Comparison of ENCODE assay signal across 8 mouse cellular contexts in genomic region chr10:67538106-67538505, GRCm38 (mm10). TPM values are rescaled to one million over a fixed set of nuclear protein-coding genes. Genes with fewer than 3 reads are reported as not detected.
A peak's percentile ranks its signal among the peaks of the same experiment; 100 is the strongest.
DNase-seq lines count a peak whose midpoint lies in the region; ATAC-seq and TF ChIP-seq lines count a peak whose summit lies in the region.

No protein-coding gene starts in this region.

- no peaks in the 10 kb centered on the region for H3K4me1 ChIP-seq in heart, adult 2 months (ENCODE audit: control insufficient read depth, insufficient read depth, low read length)
- peaks cover 32% of the 10 kb centered on the region for H3K4me1 ChIP-seq in G1E (ENCODE audit: insufficient read depth, low read depth, low read length)
- peaks cover 5% of the 10 kb centered on the region; the same call in 1 of the 2 replicates for H3K4me1 ChIP-seq in forebrain, postnatal 0 days (ENCODE audit: insufficient read depth)
- H3K4me1 ChIP-seq in limb, embryonic 11.5 days (ENCODE audit: control insufficient read depth, insufficient read depth, low read length) = peaks cover 15% of the 10 kb centered on the region
- peaks cover 36% of the 10 kb centered on the region for H3K4me1 ChIP-seq in neural tube, embryonic 14.5 days (ENCODE audit: control insufficient read depth, insufficient read depth, low read length)

- peak overlapping the region; percentile 76 for H3K4me3 ChIP-seq in heart, adult 2 months
- H3K4me3 ChIP-seq in G1E (ENCODE audit: low read depth, low read length) = peak overlapping the region; percentile 78; the same call in 1 of the 2 replicates
- H3K4me3 ChIP-seq in forebrain, postnatal 0 days (ENCODE audit: low read depth, low read length) = peak overlapping the region; percentile 57
- peak overlapping the region; percentile 39 for H3K4me3 ChIP-seq in limb, embryonic 11.5 days (ENCODE audit: low read depth, low read length)
- peak overlapping the region; percentile 53 for H3K4me3 ChIP-seq in neural tube, embryonic 14.5 days (ENCODE audit: low read depth, low read length)

- no peaks in the 10 kb centered on the region for H3K79me2 ChIP-seq in heart, adult 2 months (replicated peaks; ENCODE audit: control insufficient read depth, insufficient read depth, low read length)

- H3K36me3 ChIP-seq in heart, adult 2 months (ENCODE audit: control insufficient read depth, insufficient read depth, low read length) = no peaks in the 10 kb centered on the region
- peaks cover 18% of the 10 kb centered on the region for H3K36me3 ChIP-seq in G1E (replicated peaks)
- no peaks in the 10 kb centered on the region for H3K36me3 ChIP-seq in forebrain, postnatal 0 days (ENCODE audit: insufficient read depth)
- H3K36me3 ChIP-seq in limb, embryonic 11.5 days (ENCODE audit: control insufficient read depth, insufficient read depth, low read length) = no peaks in the 10 kb centered on the region
- H3K36me3 ChIP-seq in neural tube, embryonic 14.5 days (ENCODE audit: control insufficient read depth, insufficient read depth, low read length) = no peaks in the 10 kb centered on the region

- H3K4me2 ChIP-seq in forebrain, postnatal 0 days (ENCODE audit: low read depth) = peak overlapping the region; percentile 94
- peak overlapping the region; percentile 89 for H3K4me2 ChIP-seq in limb, embryonic 11.5 days (ENCODE audit: low read depth, severe bottlenecking)
- peak overlapping the region; percentile 87 for H3K4me2 ChIP-seq in neural tube, embryonic 14.5 days (ENCODE audit: low read depth, low read length)

- no peak for TF ChIP-seq CTCF in heart, adult 2 months (IDR thresholded peaks at IDR 0.05)
- no peak for TF ChIP-seq CTCF in G1E (IDR thresholded peaks at IDR 0.05; ENCODE audit: low read depth, low read length)
- TF ChIP-seq CTCF in forebrain, postnatal 0 days (IDR thresholded peaks at IDR 0.05; ENCODE audit: low read depth) = no peak

- intact Hi-C loops in heart, adult 2 months (cut with DNase I) = loop anchor here (2.0 to 5.0 kb wide), 2 partner anchors 223 to 734 kb away; no protein-coding TSS in a partner anchor

- under 1% methylated on average over 19 of the region's 19 CpGs for WGBS in heart, adult 2 months
- 2% methylated on average over 19 of the region's 19 CpGs for WGBS in forebrain, postnatal 0 days
- 1% methylated on average over 19 of the region's 19 CpGs for WGBS in limb, embryonic 11.5 days
- WGBS in neural tube, embryonic 14.5 days = 2% methylated on average over 19 of the region's 19 CpGs

- ATAC-seq in G1E (ENCODE audit: extremely low read depth, insufficient number of reproducible peaks, low FRiP score, poor library complexity, severe bottlenecking) = no peak
- ATAC-seq in forebrain, postnatal 0 days = no peak
- ATAC-seq in limb, embryonic 11.5 days (ENCODE audit: insufficient number of reproducible peaks, low FRiP score, low TSS enrichment, low read depth) = no peak
- no peak for ATAC-seq in neural tube, embryonic 14.5 days (ENCODE audit: low read depth)

- no peak for TF ChIP-seq EP300 in heart, adult 2 months (IDR thresholded peaks at IDR 0.05; ENCODE audit: insufficient read depth, low read depth, low read length)

- no peak overlapping the region for H3K9ac ChIP-seq in heart, adult 2 months (ENCODE audit: low read depth, low read length)
- H3K9ac ChIP-seq in forebrain, postnatal 0 days = no peak overlapping the region
- no peak overlapping the region for H3K9ac ChIP-seq in limb, embryonic 11.5 days (ENCODE audit: low read length)
- H3K9ac ChIP-seq in neural tube, embryonic 14.5 days (replicated peaks; ENCODE audit: low read depth, low read length) = no peak overlapping the region

- peak; percentile 19 to 34 for DNase-seq in heart, adult 2 months
- DNase-seq in heart, adult 8-10 months (ENCODE audit: low spot score) = no peak
- DNase-seq in G1E (ENCODE audit: low spot score) = no peak
- DNase-seq in forebrain, postnatal 0 days = no peak
- peak; percentile 36 for DNase-seq in limb, embryonic 11.5 days (ENCODE audit: low spot score)
- no peak for DNase-seq in urinary bladder, adult 2 months (ENCODE audit: low spot score)
- no peak for DNase-seq in ovary, postnatal 14 days (ENCODE audit: low spot score)

- no peaks in the 10 kb centered on the region; the same call in 1 of the 2 replicates for H3K9me3 ChIP-seq in G1E (replicated peaks)
- no peaks in the 10 kb centered on the region for H3K9me3 ChIP-seq in forebrain, postnatal 0 days (ENCODE audit: low read length)
- no peaks in the 10 kb centered on the region for H3K9me3 ChIP-seq in limb, embryonic 11.5 days (ENCODE audit: control insufficient read depth, low read length)
- H3K9me3 ChIP-seq in neural tube, embryonic 14.5 days (ENCODE audit: control insufficient read depth, low read length) = no peaks in the 10 kb centered on the region

- no peak overlapping the region for H3K27ac ChIP-seq in heart, adult 2 months
- no peak overlapping the region for H3K27ac ChIP-seq in forebrain, postnatal 0 days (ENCODE audit: low read depth, low read length)
- H3K27ac ChIP-seq in limb, embryonic 11.5 days (replicated peaks; ENCODE audit: low read depth, low read length) = no peak overlapping the region
- no peak overlapping the region for H3K27ac ChIP-seq in neural tube, embryonic 14.5 days (ENCODE audit: low read depth, low read length)

- TF ChIP-seq POLR2A in heart, adult 2 months (IDR thresholded peaks at IDR 0.05; ENCODE audit: insufficient read depth, low read depth, low read length) = no peak

- H3K27me3 ChIP-seq in heart, adult 2 months (ENCODE audit: control insufficient read depth, insufficient read depth, low read length) = peaks cover 13% of the 10 kb centered on the region; the same call in 1 of the 2 replicates
- H3K27me3 ChIP-seq in G1E (ENCODE audit: insufficient read depth, low read length) = peaks cover 57% of the 10 kb centered on the region
- H3K27me3 ChIP-seq in forebrain, postnatal 0 days (ENCODE audit: insufficient read depth, low read length) = peaks cover 74% of the 10 kb centered on the region
- peaks cover 62% of the 10 kb centered on the region for H3K27me3 ChIP-seq in limb, embryonic 11.5 days (ENCODE audit: control insufficient read depth, insufficient read depth, low read length)
- peaks cover 84% of the 10 kb centered on the region for H3K27me3 ChIP-seq in neural tube, embryonic 14.5 days (ENCODE audit: control insufficient read depth, insufficient read depth, low read length)

RNA-seq across cellular contexts. Expression of gene Egr2, which starts 2.8 kb away (rescaled TPM):
- under 1 TPM; 0.32 to 0.84 TPM for total RNA-seq in heart, adult 2 months (2021)
- 2.7 and 2.8 TPM in 2 replicates for polyA plus RNA-seq in heart, adult 2 months (2012; rRNA removed)
- under 1 TPM; 0.19 to 0.98 (median 0.59) TPM for total RNA-seq in heart, adult 8-10 months (2022)
- total RNA-seq in G1E (2014; fragmentation: Nextera tagmentation) (not detected in 2 replicates), G1E (2017) (1.0 and 1.6 TPM in 2 replicates)
- 0.08 and 0.12 TPM in 2 replicates for polyA plus RNA-seq in G1E (2012)
- total RNA-seq in forebrain, postnatal 0 days (2014; rRNA removed) = 1.3 and 2.5 TPM in 2 replicates
- 1.1 and 1.2 TPM in 2 replicates for polyA plus RNA-seq in forebrain, postnatal 0 days (2015; fragmentation: Nextera tagmentation; extraction: Ambion mirVana)
- 0.17 and 0.27 TPM in 2 replicates for polyA plus RNA-seq in limb, embryonic 11.5 days (2014; fragmentation: Nextera tagmentation; extraction: Ambion mirVana)
- 0.56 and 1.0 TPM in 2 replicates for polyA plus RNA-seq in neural tube, embryonic 14.5 days (2014; fragmentation: Nextera tagmentation; extraction: Ambion mirVana)
- polyA plus RNA-seq in urinary bladder, adult 2 months (2012; rRNA removed) = 1.1 and 1.2 TPM in 2 replicates

RNA-seq across cellular contexts. Expression of gene Ado, which starts 10.6 kb away (rescaled TPM):
- 10 to 100 TPM; 17.3 to 17.7 TPM for total RNA-seq in heart, adult 2 months (2021)
- polyA plus RNA-seq in heart, adult 2 months (2012; rRNA removed) = 6.3 and 9.6 TPM in 2 replicates
- 10 to 100 TPM; 15.7 to 18.4 (median 17.0) TPM for total RNA-seq in heart, adult 8-10 months (2022)
- total RNA-seq in G1E (2014; fragmentation: Nextera tagmentation) = 20.6 and 21.1 TPM in 2 replicates
- total RNA-seq in G1E (2017) = 21.0 and 21.5 TPM in 2 replicates
- 22.6 and 30.6 TPM in 2 replicates for polyA plus RNA-seq in G1E (2012)
- total RNA-seq in forebrain, postnatal 0 days (2014; rRNA removed) = 51.9 and 52.6 TPM in 2 replicates
- polyA plus RNA-seq in forebrain, postnatal 0 days (2015; fragmentation: Nextera tagmentation; extraction: Ambion mirVana) = 58.0 and 59.5 TPM in 2 replicates
- polyA plus RNA-seq in limb, embryonic 11.5 days (2014; fragmentation: Nextera tagmentation; extraction: Ambion mirVana) = 79.1 and 82.6 TPM in 2 replicates
- polyA plus RNA-seq in neural tube, embryonic 14.5 days (2014; fragmentation: Nextera tagmentation; extraction: Ambion mirVana) = 102 and 109 TPM in 2 replicates
- 10.1 and 12.6 TPM in 2 replicates for polyA plus RNA-seq in urinary bladder, adult 2 months (2012; rRNA removed)

Comparison
In these comparisons a context has a peak if more than half of its experiments do, and no peak if none do; other contexts are left out.
1. DNase-seq: peak in heart, adult 2 months (2 of 2) and limb, embryonic 11.5 days (single experiment); none in heart, adult 8-10 months (single experiment), G1E (single experiment), forebrain, postnatal 0 days (single experiment), urinary bladder, adult 2 months (single experiment) and ovary, postnatal 14 days (single experiment).
2. Peak in every context shown above with its lines, with median percentiles within 50 percentile points of each other: H3K4me3 ChIP-seq and H3K4me2 ChIP-seq.